Mouse (Mus musculus) intestine, postnatal 0 days (tissue): Measurements from ENCODE around the gene Prpf31. TPM values are rescaled to one million over a fixed set of nuclear protein-coding genes. Genes with fewer than 3 reads are reported as not detected.
A peak's percentile ranks its signal among the peaks of the same experiment; 100 is the strongest.

Source experiments
- ATAC-seq: fragments of 200-750 bp; cut with Nextera tagmentation; 2 replicates; pipeline ENCODE4 v1.8.0; 2017; ENCODE audit warnings: mild to moderate bottlenecking, moderate TSS enrichment, moderate library complexity
- H3K27ac ChIP-seq: fragments of 300-500 bp; sonication (generic); 2 replicates; pipeline ENCODE4 v1.5.1; 2014; ENCODE audit warnings: mild to moderate bottlenecking, low read depth, low read length, moderate library complexity
- H3K27me3 ChIP-seq: fragments of 300-500 bp; sonication (generic); replicated peaks from 2 replicates; pipeline ENCODE4 v1.6.1; 2014; ENCODE audit warnings: low read length, mixed read lengths; ENCODE audit not compliant: control insufficient read depth, insufficient read depth
- H3K36me3 ChIP-seq: fragments of 300-500 bp; sonication (generic); 2 replicates; pipeline ENCODE4 v1.6.1; 2014; ENCODE audit warnings: mild to moderate bottlenecking, moderate library complexity; ENCODE audit not compliant: control insufficient read depth, insufficient read depth
- H3K4me1 ChIP-seq: fragments of 300-500 bp; sonication (generic); replicated peaks from 2 replicates; pipeline ENCODE4 v1.6.1; 2014; ENCODE audit warnings: antibody characterized with exemption, low read length, mixed read lengths; ENCODE audit not compliant: control insufficient read depth, insufficient read depth
- H3K4me2 ChIP-seq: fragments of 300-500 bp; sonication (generic); replicated peaks from 2 replicates; pipeline ENCODE4 v1.6.1; 2014; ENCODE audit warnings: low read depth, mild to moderate bottlenecking, moderate library complexity
- H3K4me3 ChIP-seq: fragments of 300-500 bp; sonication (generic); 2 replicates; pipeline ENCODE4 v1.5.1; 2014; ENCODE audit warnings: low read depth, low read length
- H3K9ac ChIP-seq: fragments of 300-500 bp; sonication (generic); 2 replicates; pipeline ENCODE4 v1.6.1; 2014; ENCODE audit warnings: mild to moderate bottlenecking, low read depth, low read length
- H3K9me3 ChIP-seq: fragments of 300-500 bp; sonication (generic); 2 replicates; pipeline ENCODE4 v1.6.1; 2016; ENCODE audit warnings: mixed run types; ENCODE audit not compliant: control insufficient read depth
- CTCF ChIP-seq: sonication (generic); IDR thresholded peaks from 2 replicates; pipeline ENCODE4 v1.5.1; 2016; ENCODE audit warnings: low read depth, mild to moderate bottlenecking, control low read depth, antibody characterized with exemption, moderate library complexity
- WGBS: fragments of 180-500 bp; shearing (Covaris S2); extraction: QIAGEN DNeasy Blood & Tissue Kit; methylation state at CpG from one replicate; pipeline ENCODE4 v1.1.7; 2014; 5-methylcytosine and 5-hydroxymethylcytosine counted together
- polyA plus RNA-seq: library from polyadenylated mRNA; unstranded; fragments of >200 nt; fragmentation: Nextera tagmentation; extraction: Ambion mirVana; gene quantifications from 2 replicates; pipeline ENCODE4 v1.2.1, GENCODE M21; 2015

The Prpf31 gene
- 27.8 and 29.8 TPM in 2 replicates for polyA plus RNA-seq

- H3K4me1 ChIP-seq = peaks cover 7% of the 10 kb centered on the region
- WGBS = under 1% methylated on average over 47 of the region's 47 CpGs
Measured at GRCm38 (mm10) chr7:3629543-3630477, at the start of gene Prpf31, which contains the start of gene Tfpt. Gene Prpf31, plus strand, starts transcription at chr7:3629985. Gene Tfpt, minus strand, starts transcription at chr7:3629929.

GRCm38 (mm10) chr7:3580029-3580428 lies 49.8 kb upstream of the Prpf31 start:
- Histone ChIP-seq H3K27ac (no peak overlapping the region), H3K27me3 (no peaks in the 10 kb centered on the region), H3K9me3 (no peaks in the 10 kb centered on the region), H3K9ac (no peak overlapping the region), H3K36me3 (no peaks in the 10 kb centered on the region), H3K4me3 (no peak overlapping the region), H3K4me2 (no peak overlapping the region), H3K4me1 (no peaks in the 10 kb centered on the region)
- TF ChIP-seq CTCF = no peak
- no peak for ATAC-seq
- WGBS = 64% methylated on average over 2 of the region's 2 CpGs

More at GRCm38 (mm10) chr7:3629543-3630477, at the start of gene Prpf31, which contains the start of gene Tfpt:
- TF ChIP-seq CTCF = no peak
- ATAC-seq = peak; percentile 93
- H3K4me3 ChIP-seq = peak within 1 kb of the TSS; percentile 53
- H3K36me3 ChIP-seq = peaks cover 16% of the 10 kb centered on the region
- H3K9me3 ChIP-seq = no peaks in the 10 kb centered on the region
- H3K27ac ChIP-seq = peak within 1 kb of the TSS; percentile 79
- H3K4me2 ChIP-seq = peak within 1 kb of the TSS; percentile 75
- no peaks in the 10 kb centered on the region for H3K27me3 ChIP-seq
- peak within 1 kb of the TSS; percentile 73 for H3K9ac ChIP-seq

GRCm38 (mm10) chr7:3585763-3586162 lies 44.0 kb upstream of the Prpf31 start:
- H3K4me1 ChIP-seq = no peaks in the 10 kb centered on the region
- H3K9me3 ChIP-seq = no peaks in the 10 kb centered on the region
- H3K27me3 ChIP-seq = no peaks in the 10 kb centered on the region
- no peaks in the 10 kb centered on the region for H3K36me3 ChIP-seq
- H3K4me2 ChIP-seq = no peak overlapping the region
- H3K27ac ChIP-seq = no peak overlapping the region
- no peak for ATAC-seq
- no peak for TF ChIP-seq CTCF
- 12% methylated on average over 6 of the region's 6 CpGs for WGBS
- no peak overlapping the region for H3K4me3 ChIP-seq
- no peak overlapping the region; the same call in 1 of the 2 replicates for H3K9ac ChIP-seq

GRCm38 (mm10) chr7:3586255-3586654 lies 43.5 kb upstream of the Prpf31 start:
- no peaks in the 10 kb centered on the region for H3K36me3 ChIP-seq

GRCm38 (mm10) chr7:3587292-3587691 lies 42.5 kb upstream of the Prpf31 start:
- 79% methylated on average over 1 of the region's 1 CpGs for WGBS
- H3K9me3 ChIP-seq = no peaks in the 10 kb centered on the region
- H3K27me3 ChIP-seq = no peaks in the 10 kb centered on the region
- no peak overlapping the region for H3K27ac ChIP-seq
- H3K9ac ChIP-seq = no peak overlapping the region
- no peak overlapping the region for H3K4me3 ChIP-seq
- ATAC-seq = no peak
- no peaks in the 10 kb centered on the region for H3K36me3 ChIP-seq
- no peak for TF ChIP-seq CTCF
- no peak overlapping the region for H3K4me2 ChIP-seq
- H3K4me1 ChIP-seq = no peaks in the 10 kb centered on the region

More at GRCm38 (mm10) chr7:3586255-3586654, 43.5 kb upstream of the Prpf31 start:
- Histone ChIP-seq H3K9ac (no peak overlapping the region; the same call in 1 of the 2 replicates), H3K4me3 (no peak overlapping the region), H3K27ac (no peak overlapping the region), H3K4me2 (no peak overlapping the region), H3K9me3 (no peaks in the 10 kb centered on the region), H3K27me3 (no peaks in the 10 kb centered on the region), H3K4me1 (no peaks in the 10 kb centered on the region)
- no peak for ATAC-seq
- WGBS = 3% methylated on average over 5 of the region's 5 CpGs
- no peak for TF ChIP-seq CTCF

- no peak overlapping the region for H3K9ac ChIP-seq
- H3K36me3 ChIP-seq = no peaks in the 10 kb centered on the region
- H3K27me3 ChIP-seq = no peaks in the 10 kb centered on the region
- H3K27ac ChIP-seq = no peak overlapping the region
- 84% methylated on average over 3 of the region's 3 CpGs for WGBS
- TF ChIP-seq CTCF = no peak
- no peak for ATAC-seq
- H3K4me3 ChIP-seq = no peak overlapping the region
- H3K9me3 ChIP-seq = no peaks in the 10 kb centered on the region
- H3K4me1 ChIP-seq = no peaks in the 10 kb centered on the region
- H3K4me2 ChIP-seq = no peak overlapping the region
Measured at GRCm38 (mm10) chr7:3590550-3590949, 39.2 kb upstream of the Prpf31 start.
